Mouse (Mus musculus) embryonic facial prominence, embryonic 11.5 days (tissue): ENCODE results near the gene Pax8. TPM values are rescaled to one million over a fixed set of nuclear protein-coding genes. Genes with fewer than 3 reads are reported as not detected.

Experiments used
- ATAC-seq: fragments of 200-750 bp; cut with Nextera tagmentation; replicated peaks from 2 replicates; pipeline ENCODE4 v1.8.0; 2017; ENCODE audit warnings: low read depth; ENCODE audit not compliant: insufficient number of reproducible peaks, low FRiP score, low TSS enrichment
- DNase-seq: peaks from one replicate; pipeline ENCODE4 v3.0.0-alpha.2; 2015; ENCODE audit warnings: low spot score
- H3K27ac ChIP-seq: fragments of 300-500 bp; sonication (generic); replicated peaks from 2 replicates; pipeline ENCODE4 v1.5.1; 2014; ENCODE audit warnings: mild to moderate bottlenecking, low read depth, low read length, control low read depth
- H3K27me3 ChIP-seq: fragments of 300-500 bp; sonication (generic); 2 replicates; pipeline ENCODE4 v1.6.1; 2014; ENCODE audit warnings: mild to moderate bottlenecking, low read length, moderate library complexity, mixed read lengths; ENCODE audit not compliant: control insufficient read depth, insufficient read depth
- H3K36me3 ChIP-seq: fragments of 300-500 bp; sonication (generic); replicated peaks from 2 replicates; pipeline ENCODE4 v1.6.1; 2014; ENCODE audit warnings: low read depth, mild to moderate bottlenecking, low read length, moderate library complexity, mixed read lengths; ENCODE audit not compliant: control insufficient read depth, insufficient read depth
- H3K4me1 ChIP-seq: fragments of 300-500 bp; sonication (generic); 2 replicates; pipeline ENCODE4 v1.6.1; 2014; ENCODE audit warnings: low read length, mixed read lengths; ENCODE audit not compliant: control insufficient read depth, insufficient read depth
- H3K4me2 ChIP-seq: fragments of 300-500 bp; sonication (generic); 2 replicates; pipeline ENCODE4 v1.6.1; 2014; ENCODE audit warnings: low read depth, mild to moderate bottlenecking, control low read depth, low read length, moderate library complexity
- H3K4me3 ChIP-seq: fragments of 300-500 bp; sonication (generic); 2 replicates; pipeline ENCODE4 v1.5.1; 2014; ENCODE audit warnings: low read depth, low read length, control low read depth
- H3K9ac ChIP-seq: fragments of 300-500 bp; sonication (generic); replicated peaks from 2 replicates; pipeline ENCODE4 v1.6.1; 2014; ENCODE audit warnings: mild to moderate bottlenecking, control low read depth, low read length
- H3K9me3 ChIP-seq: fragments of 300-500 bp; sonication (generic); replicated peaks from 2 replicates; pipeline ENCODE4 v1.6.1; 2016; ENCODE audit warnings: mild to moderate bottlenecking, low read length, inconsistent platforms, mixed read lengths; ENCODE audit not compliant: control insufficient read depth
- WGBS: fragments of 180-500 bp; shearing (Covaris S2); extraction: QIAGEN DNeasy Blood & Tissue Kit; methylation state at CpG from one replicate; pipeline ENCODE4 v1.1.7; 2014; 5-methylcytosine and 5-hydroxymethylcytosine counted together
- polyA plus RNA-seq: library from polyadenylated mRNA; unstranded; fragments of >200 nt; fragmentation: Nextera tagmentation; extraction: Ambion mirVana; gene quantifications from 2 replicates; pipeline ENCODE4 v1.2.1, GENCODE M21; 2014

The Pax8 gene
- polyA plus RNA-seq, 1 experiment from 2014 or later = 0.98 TPM

DNA sequence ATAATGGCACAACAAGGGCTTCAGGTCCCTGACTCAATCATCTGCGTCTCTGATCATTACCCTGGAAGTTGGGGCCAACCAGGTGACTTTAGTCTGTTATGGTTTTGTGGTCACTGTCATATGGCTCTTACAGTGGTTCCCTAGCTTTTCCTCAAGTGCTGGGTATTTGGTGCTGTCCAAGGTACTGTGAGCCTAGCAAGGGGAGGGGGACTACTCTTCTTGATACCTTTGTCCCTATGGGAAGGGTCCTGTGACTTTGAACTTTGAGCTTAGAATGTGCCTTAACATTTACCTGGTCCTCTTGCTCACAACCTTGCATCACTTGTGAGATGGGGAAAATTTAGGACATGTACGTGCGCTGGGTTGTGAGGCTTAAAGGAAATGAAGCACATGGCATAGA lies 13.3 kb upstream of the Pax8 start:
- H3K36me3 ChIP-seq = no peaks in the 10 kb centered on the region
- 56% methylated on average over 3 of the region's 3 CpGs for WGBS
- DNase-seq = peak; percentile 62

DNA sequence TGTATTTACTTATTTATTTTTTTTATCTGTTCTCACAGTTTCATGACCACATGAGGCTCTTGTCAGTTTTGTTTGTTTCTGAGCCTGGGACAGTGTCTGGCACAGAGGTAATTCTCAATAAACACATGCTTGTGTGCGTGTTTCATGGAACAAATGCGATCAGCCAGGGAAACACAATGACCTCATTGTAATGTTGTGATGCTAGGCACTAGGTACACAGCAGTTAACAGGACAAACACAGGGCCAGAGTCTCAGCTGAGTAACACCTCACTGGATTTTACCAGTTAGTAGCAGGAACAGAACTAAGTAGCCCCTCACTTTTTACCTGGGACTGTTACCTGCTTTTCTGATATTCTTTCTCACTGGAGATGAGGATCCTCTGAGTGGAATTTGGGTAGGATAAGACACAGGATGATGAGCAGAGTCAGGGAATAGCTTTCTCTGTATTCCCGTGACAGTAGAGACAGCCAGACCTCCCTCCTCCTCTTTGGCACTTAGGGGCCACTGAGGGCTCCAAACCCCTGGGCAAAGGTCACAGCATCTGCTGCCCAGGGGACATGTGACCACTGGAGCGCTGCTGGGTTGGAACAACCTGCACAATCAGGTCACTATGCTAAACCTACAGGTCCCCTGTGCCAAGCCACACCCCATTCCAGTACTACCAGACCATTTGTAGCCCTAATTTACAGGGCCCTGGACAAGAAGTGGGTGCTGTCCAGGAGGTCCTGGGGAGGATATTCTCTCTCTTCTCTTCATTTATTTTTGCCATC lies 11.8 kb upstream of the Pax8 start:
- ATAC-seq = no peak
- DNase-seq = no peak
- Histone ChIP-seq H3K27me3 (no peaks in the 10 kb centered on the region), H3K36me3 (no peaks in the 10 kb centered on the region), H3K9ac (no peak overlapping the region), H3K4me3 (no peak overlapping the region), H3K4me1 (no peaks in the 10 kb centered on the region), H3K4me2 (no peak overlapping the region), H3K9me3 (no peaks in the 10 kb centered on the region), H3K27ac (no peak overlapping the region)
- 56% methylated on average over 4 of the region's 4 CpGs for WGBS

More for the DNA sequence above, 13.3 kb upstream of the Pax8 start:
- no peak overlapping the region for H3K4me3 ChIP-seq
- no peak for ATAC-seq
- no peaks in the 10 kb centered on the region for H3K4me1 ChIP-seq
- H3K27ac ChIP-seq = no peak overlapping the region
- no peaks in the 10 kb centered on the region for H3K9me3 ChIP-seq
- no peak overlapping the region for H3K9ac ChIP-seq
- H3K27me3 ChIP-seq = no peaks in the 10 kb centered on the region
- H3K4me2 ChIP-seq = no peak overlapping the region

DNA sequence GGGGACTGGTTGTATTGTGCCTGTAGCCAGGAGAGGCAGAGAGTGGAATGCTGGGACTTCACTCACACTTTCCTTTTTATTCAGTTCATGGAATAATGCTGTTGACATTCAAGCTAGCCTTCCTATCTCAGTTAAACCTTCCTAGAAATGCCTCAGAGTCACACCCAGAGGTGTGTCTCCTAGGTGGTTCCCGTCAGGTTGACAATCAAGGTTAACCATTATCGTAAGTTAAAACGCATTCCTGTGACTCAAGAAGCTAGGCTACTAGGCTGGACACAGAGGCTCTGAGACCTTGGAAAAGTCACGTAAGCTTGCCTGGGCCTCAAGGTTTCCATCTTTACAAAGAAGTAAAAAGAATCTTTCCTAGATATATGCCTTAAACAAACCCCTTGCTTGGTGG lies 10.0 kb upstream of the Pax8 start:
- H3K27me3 ChIP-seq = no peaks in the 10 kb centered on the region
- H3K27ac ChIP-seq = no peak overlapping the region
- no peak overlapping the region for H3K4me2 ChIP-seq
- H3K9me3 ChIP-seq = no peaks in the 10 kb centered on the region
- ATAC-seq = no peak
- no peaks in the 10 kb centered on the region for H3K36me3 ChIP-seq
- WGBS = 90% methylated on average over 4 of the region's 4 CpGs
- DNase-seq = no peak
- no peak overlapping the region for H3K9ac ChIP-seq
- H3K4me1 ChIP-seq = no peaks in the 10 kb centered on the region
- no peak overlapping the region for H3K4me3 ChIP-seq

DNA sequence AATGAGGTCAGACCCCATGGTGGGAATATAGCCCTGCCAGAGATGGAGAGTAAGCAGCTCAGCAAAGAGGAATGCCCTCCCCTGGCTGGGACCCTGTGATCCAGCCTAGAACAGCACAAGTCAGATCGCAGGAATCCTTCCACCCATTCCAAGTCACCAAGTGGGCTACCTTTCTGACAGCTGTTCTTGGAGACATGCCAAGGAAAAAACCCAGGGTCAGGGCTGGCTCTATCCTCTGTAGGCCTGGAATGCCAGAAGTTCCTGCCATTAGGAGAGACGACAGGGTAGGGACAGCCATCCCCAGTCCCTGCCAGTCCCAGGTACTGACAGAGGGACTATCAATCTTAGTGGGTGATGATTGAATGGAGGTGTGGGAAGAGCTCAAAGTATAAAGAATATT lies 4.5 kb upstream of the Pax8 start:
- H3K4me2 ChIP-seq = no peak overlapping the region
- H3K9me3 ChIP-seq = no peaks in the 10 kb centered on the region
- DNase-seq (no peak), ATAC-seq (no peak)
- WGBS = 61% methylated on average over 2 of the region's 2 CpGs
- no peak overlapping the region for H3K9ac ChIP-seq
- no peak overlapping the region for H3K27ac ChIP-seq
- no peaks in the 10 kb centered on the region for H3K4me1 ChIP-seq
- H3K27me3 ChIP-seq = peaks cover 16% of the 10 kb centered on the region
- no peaks in the 10 kb centered on the region for H3K36me3 ChIP-seq
- no peak overlapping the region for H3K4me3 ChIP-seq

DNA sequence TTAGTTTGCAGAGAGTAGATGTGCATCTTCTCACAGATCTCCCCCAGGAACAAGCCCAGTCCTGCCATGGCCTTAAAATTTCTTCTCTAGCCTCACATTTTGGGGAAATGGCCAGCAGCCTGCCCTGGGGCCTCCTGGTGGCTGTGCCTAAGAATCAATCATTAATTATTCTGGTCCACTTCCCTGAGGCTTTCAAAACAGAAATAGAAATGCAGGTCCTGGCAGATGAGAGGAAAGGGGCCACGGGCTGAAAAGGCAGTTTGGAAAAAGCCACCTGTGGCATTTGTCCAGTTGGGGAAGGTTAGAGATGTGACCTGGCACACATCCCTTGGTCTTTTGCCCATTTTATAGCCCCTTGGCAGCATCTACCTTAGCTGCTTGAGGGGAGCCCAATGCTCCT lies 3.8 kb upstream of the Pax8 start:
- H3K27me3 ChIP-seq = peaks cover 22% of the 10 kb centered on the region
- no peak for ATAC-seq
- 14% methylated on average over 1 of the region's 1 CpGs for WGBS

DNA sequence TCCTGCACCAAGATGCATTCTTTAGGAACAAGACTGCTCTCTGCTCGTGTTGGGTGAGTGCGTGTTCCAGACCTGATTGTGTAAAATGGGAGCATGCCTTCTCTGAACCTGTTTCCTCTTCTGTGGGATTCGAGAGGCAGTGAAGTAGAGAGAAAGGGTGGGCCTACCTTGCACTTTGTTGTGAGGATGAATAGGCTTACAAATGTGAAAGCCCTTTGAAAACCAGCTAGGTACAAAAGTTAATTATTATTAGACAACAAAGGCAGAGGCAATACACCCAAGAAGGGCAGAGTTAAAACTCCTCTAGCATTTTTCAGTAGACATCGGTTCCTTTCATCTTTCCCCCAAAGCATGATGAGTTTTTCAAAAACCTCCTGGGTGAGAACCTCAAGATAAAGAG lies 3.2 kb upstream of the Pax8 start:
- Histone ChIP-seq H3K4me2 (no peak overlapping the region), H3K27me3 (peaks cover 28% of the 10 kb centered on the region), H3K27ac (no peak overlapping the region), H3K36me3 (no peaks in the 10 kb centered on the region), H3K9me3 (no peaks in the 10 kb centered on the region), H3K4me3 (no peak overlapping the region), H3K9ac (no peak overlapping the region), H3K4me1 (peaks cover 3% of the 10 kb centered on the region; the same call in 1 of the 2 replicates)
- 69% methylated on average over 4 of the region's 4 CpGs for WGBS
- no peak for ATAC-seq
- DNase-seq = no peak

More for the DNA sequence above, 3.8 kb upstream of the Pax8 start:
- Histone ChIP-seq H3K4me1 (peaks cover 1% of the 10 kb centered on the region; the same call in 1 of the 2 replicates), H3K27ac (no peak overlapping the region), H3K4me3 (no peak overlapping the region), H3K36me3 (no peaks in the 10 kb centered on the region), H3K9me3 (no peaks in the 10 kb centered on the region), H3K4me2 (no peak overlapping the region), H3K9ac (no peak overlapping the region)
- no peak for DNase-seq

DNA sequence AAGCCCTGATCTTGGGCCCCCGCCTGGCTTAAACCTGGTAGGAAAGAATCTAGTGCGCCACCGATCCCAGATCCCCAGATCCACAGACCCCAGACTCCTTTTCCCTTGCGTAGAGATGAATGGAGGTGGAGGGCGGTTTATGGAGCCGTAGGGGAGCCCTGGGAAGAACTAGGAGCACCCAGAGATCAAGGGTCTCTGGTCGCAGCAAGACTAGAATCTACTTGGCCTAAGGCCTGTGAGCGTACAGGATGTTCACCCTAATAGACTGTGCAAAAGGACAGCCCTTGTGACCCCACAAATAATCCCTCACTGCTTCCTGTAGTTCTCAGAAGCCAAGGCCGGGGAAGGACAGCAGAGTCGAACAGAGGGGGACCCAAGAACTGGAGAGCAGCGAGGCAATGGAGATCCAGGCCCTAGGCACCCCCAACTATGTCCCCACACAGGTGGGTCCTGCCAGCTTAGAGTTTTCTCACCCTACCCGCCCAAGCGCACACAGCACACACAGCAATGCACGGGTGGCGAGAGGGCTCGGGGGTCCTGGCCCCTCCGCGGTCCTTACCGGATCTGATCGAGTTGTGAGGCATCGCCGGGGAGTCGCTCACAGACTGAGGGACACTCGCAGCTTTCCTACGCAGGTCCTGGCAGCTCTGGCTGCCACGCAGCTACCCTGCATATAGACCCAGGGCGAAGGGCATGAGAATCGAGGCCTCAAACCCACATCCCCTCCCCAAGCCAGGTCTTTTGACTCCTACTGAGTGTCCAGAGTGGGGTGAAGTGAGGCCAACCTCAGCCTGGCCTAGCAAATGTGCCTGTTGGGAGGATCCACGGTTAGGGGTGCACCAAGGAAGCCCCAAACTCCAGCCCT lies 653 bp downstream of the Pax8 start:
- Histone ChIP-seq H3K4me3 (peak overlapping the region; percentile 27; the same call in 1 of the 2 replicates), H3K36me3 (no peaks in the 10 kb centered on the region), H3K27me3 (peaks cover 36% of the 10 kb centered on the region), H3K4me1 (peaks cover 3% of the 10 kb centered on the region; the same call in 1 of the 2 replicates), H3K9me3 (no peaks in the 10 kb centered on the region), H3K9ac (no peak overlapping the region), H3K4me2 (peak overlapping the region; percentile 33), H3K27ac (no peak overlapping the region)
- DNase-seq (peak; percentile 4), ATAC-seq (0 out of 2 replicates have a peak, but pooled peaks have one; percentile 27)
- 5% methylated on average over 29 of the region's 29 CpGs for WGBS
